Mouse (Mus musculus): ENCODE data around the gene B4galt5.

DNA sequence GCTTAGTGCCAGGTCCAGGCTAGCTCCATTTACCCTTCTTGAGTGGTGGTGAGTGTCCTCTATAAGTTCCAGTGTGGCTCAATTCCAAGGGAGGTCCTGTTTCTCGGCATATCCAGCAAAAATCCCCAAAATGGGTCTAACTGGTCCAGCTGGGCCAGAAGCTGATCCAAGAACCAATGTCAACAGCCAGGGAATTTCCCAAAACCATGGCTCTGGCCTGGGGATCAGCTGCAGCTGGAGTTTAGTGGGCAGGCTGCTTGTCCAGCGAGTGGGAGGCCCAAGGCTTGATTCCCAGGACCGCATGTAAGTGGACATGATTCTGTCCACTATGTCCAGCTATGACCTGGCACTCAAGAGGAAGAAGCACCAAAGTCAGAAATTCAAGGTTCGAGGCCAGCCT, 37.5 kb upstream of the B4galt5 start:
- TF ChIP-seq ZC3H11A (IDR thresholded peaks at IDR 0.05; ENCODE audit: borderline replicate concordance, low read depth, low read length) (no peak), ZNF384 (IDR thresholded peaks at IDR 0.05; ENCODE audit: low read depth, low read length) (no peak), HCFC1 (IDR thresholded peaks at IDR 0.05; ENCODE audit: borderline replicate concordance, insufficient read depth, low read length) (no peak), CHD2 (IDR thresholded peaks at IDR 0.05; ENCODE audit: low read depth, low read length) (no peak)
